Mouse (Mus musculus) c-Kit-positive CD71-positive TER-119-negative erythroid progenitor cells, embryonic 14.5 days (primary cell): Measurements from ENCODE around the gene Klf9.
A peak's percentile ranks its signal among the peaks of the same experiment; 100 is the strongest.

Source experiments
- DNase-seq: peaks from one replicate; pipeline ENCODE4 v3.0.0-alpha.2; 2013; ENCODE audit warnings: low read depth

Klf9 gene

DNA sequence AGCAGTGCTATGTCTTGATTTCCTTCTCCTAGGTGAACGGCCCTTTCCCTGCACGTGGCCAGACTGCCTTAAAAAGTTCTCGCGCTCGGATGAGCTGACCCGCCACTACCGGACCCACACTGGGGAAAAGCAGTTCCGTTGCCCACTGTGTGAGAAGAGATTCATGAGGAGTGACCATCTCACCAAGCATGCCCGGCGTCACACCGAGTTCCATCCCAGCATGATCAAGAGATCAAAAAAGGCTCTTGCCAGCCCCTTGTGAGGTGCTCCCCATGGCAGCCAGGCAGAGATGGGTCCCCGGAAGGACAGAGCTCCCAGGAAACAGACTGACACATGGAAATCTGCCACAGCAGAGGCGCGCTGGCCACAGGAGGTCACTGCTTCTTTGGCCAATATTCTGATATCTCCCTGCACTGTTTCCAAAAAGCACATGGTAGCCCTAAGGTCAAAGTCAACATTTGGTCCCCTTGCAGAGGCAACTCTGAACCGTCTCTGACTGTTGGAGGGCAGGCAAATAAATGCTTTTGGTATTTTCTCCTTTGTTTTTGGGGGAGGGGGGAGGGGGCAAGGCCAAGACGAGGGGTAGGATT lies 23.7 kb downstream of the Klf9 start:
- DNase-seq: no peak

DNA sequence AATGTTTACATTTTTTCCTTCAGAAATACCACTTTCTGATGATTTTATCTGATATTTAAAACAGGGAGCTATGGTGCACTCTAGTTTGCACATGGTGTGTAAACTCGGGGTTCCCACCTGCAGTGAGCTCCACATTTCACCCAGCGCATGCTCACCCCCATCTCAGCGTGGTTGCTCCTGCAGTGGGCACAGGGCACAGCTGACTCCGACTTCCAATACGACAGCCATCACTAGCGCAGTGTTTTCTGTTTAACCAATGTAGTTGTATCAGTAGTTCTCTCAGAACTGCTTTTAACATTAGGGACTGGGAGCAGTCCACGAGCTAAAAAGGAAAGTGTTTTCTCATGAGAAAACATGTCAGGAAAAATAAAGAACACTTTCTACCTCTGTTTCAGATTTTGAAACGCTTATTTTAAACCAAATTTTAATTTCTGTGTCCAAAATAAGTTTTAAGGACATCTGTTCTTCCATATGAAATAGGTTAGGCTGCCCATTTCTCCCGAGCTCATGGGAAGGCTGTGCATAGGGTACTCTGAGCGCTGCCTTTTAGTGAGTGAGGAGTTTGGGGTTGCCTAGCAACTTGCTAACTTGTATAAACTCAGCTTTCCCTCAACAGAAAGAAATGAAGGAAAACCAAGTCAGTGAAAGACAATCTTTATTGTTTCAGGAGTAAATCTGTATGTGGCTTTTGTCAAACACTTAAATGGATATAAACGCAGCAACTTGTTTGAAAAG lies 25.7 kb downstream of the Klf9 start:
- DNase-seq: no peak

DNA sequence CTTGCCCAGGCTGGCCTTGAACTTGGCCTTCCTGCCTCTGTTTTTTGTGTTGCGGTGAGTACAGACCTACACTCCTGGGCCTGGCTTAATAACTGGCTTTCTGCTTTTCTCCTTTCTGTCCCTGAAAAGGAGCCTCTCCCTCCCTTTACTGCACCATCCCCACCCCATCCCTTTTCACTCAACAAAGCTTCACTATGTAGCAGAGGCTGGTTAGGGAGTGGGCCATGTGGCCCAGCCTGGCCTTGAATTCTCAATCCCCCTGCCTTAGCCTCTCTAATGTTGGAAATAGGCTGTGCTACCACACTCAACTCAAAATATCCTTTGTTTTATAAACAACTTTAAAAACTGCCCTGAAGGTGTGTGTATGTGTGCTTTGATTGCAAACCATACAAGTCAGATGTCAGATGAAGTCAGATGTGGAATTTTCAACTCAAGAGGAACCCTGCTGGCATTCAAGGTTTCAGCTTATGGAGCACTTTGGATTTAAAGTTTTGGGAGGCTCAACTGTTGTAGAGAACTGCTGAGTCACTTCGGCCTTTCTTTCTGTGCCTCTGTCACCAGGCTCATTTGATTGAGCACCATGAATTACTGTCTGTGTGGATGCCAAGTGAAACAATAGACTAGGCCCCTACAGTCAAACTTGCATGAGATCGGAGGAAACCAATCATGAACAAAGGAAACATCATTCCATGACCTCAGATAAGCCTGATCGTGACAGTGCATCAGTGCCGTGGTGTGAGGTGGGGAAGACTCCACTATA lies 28.1 kb downstream of the Klf9 start:
- DNase-seq: no peak

DNA sequence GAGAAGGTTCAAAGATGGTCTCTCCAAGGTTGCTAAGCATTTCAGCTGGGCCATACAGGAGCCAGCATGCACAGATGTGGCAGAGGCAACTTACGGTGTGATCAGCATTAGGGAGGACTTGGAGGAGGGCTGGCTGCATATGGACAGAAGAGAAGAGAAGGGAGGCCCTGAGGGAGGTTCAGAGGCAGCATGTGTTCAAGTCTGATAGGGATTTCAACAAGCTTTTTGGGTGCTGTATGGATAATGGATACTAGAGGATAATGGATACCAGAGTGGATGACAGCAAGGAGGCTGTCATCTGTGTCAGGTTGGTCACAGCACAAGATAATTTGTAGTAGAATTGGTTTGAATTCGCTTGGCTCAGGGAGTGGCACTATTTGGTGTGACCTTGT lies 28.6 kb downstream of the Klf9 start:
- DNase-seq: no peak

DNA sequence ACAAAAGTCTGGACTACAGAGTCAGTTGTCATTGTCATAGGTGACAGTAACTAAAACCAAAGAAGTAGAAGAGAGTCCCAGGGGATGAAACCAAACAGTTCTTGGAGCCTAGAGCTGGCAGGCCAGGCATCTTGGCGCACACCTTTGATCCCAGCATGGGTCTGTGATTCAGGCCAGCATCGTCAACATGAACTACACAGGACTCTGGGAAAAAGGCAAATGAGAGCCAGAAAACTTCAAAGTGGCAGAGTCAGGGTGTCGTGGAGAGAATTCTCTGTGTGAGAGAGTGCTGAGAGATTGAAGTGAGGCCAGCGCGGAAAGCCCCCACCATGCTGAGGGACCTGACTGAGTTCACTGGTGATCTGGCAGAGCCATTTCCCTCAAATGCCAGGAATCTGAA lies 29.4 kb downstream of the Klf9 start:
- DNase-seq: no peak

DNA sequence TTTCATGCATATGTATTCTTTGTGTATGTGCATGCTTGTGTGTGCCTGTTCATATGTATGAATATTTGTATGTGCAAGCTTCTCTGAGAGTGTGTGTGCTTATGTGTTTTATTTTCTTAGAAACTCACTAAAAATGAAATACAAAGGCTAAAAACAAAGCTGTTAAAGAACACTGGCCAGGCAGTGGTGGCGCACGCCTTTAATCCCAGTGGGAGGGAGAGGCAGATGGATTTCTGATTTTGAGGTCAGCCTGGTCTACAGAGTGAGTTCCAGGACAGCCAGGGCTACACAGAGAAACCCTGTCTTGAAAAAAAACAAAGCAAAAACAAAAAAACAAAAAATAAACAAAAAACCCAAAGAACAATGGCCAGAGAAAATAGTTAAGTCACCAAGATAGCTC lies 30.1 kb downstream of the Klf9 start:
- no peak for DNase-seq

DNA sequence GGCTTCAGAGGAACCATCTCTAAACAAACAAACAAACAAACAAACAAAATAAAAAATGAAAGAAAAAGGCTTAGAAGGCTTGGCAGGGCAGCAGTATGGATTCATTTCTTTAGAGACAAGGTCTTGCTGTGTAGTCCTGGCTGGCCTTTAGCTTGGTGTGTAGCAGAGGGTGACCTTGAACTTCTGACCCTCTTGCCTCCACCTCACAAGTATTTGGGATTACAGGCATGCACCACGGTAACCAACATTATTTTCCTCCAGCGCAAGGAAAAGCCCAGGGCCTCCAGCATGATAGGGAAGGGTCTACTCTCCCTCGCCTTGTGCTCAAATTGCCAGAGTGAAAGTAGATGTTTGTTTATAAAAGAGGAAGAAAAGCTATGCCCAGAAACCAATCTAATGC lies 34.1 kb downstream of the Klf9 start:
- no peak for DNase-seq

DNA sequence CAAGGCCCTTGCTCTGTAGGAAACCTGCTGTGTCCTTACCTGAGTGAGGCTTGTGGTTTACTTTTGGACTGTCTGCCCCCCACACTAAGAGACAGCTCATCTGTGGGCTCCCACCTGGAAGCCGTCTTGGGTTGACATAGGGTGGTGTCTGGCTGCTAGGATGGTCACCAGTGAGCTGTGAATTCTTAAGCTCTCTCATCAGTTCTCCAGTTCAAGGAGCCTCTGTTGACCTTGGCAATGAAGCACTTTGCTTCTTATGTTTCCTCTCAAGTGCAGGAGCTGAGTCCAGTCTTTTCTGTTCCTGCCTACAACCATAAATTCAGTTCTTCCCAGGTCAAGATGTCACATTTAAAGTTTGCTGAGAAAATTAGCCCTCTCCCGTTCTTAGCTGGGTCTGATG lies 34.5 kb downstream of the Klf9 start:
- no peak for DNase-seq

DNA sequence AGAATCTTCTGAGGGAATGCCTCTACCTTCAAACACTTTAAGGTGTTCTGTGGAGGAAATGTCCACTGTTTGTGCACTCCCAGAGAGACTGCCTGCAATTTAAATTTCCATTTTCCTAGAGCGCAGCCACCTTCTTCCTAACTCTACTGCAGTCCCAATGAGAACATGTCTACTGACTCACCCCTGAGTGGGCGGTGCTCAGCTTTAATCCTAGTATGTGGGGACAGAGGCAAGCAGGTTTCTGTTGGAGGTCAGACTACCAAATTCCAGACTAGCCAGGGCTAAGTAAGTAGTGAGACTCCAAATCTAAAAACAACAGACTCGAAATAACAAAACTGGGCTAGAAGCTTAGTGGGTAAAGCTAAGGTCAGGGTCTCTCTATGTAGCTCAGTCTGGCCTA lies 37.5 kb downstream of the Klf9 start:
- no peak for DNase-seq

DNA sequence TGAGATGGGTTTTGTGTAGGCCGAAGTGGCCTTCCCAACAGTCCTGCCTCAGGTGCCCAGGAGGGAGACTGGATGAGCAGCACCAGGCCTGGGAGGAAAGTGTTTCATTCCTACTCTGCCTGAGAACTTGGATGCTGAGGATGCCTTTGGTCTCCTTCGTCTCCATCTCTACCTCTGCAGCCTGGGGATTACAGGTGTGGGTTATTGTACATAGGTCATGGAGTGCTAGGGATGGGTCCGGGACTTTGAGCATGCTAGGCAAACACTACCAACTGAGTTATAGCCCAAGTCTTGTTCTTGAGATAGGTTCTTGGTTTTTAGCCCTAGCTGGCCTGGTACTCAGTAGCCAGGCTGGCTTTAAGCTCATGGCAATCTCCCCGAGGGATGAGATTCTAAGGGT lies 42.5 kb downstream of the Klf9 start:
- DNase-seq: no peak

DNA sequence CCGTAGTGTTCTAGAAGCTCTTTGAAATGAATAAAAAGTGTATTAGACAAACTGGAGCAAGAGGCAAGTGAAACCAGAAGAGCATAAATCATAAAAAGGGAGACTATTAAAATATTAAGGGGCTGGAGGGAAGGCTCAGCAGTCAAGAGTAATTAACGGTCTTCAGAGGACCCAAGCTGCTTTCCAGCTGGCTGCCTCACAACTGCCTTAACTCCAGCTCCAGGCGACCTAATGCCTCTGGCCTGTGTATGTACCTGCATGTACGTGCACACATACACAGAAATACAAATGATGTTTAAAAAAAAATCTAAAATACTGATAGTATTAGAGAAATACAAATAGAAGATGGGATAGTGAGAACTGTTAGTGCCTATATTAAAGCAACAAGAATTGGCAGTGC lies 43.0 kb downstream of the Klf9 start:
- DNase-seq: no peak

DNA sequence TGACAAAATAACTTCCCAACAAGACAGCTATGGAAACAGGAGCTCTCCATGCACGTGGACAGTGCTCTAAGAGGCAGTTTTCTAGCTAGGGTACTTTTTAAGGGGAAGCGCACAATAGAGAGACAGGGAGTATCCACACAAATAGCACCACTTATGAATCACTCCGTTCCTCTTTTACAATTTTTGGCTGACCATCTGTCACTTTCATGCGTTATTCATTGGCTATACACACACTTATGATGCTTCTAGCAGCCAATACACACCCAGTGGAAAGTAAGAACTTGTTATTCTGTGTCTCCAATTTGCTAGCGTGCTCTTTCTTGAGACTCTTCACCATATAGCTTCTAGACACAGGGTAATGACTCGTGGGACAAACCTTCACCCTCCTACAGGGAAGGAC lies 46.7 kb downstream of the Klf9 start:
- DNase-seq: no peak

DNA sequence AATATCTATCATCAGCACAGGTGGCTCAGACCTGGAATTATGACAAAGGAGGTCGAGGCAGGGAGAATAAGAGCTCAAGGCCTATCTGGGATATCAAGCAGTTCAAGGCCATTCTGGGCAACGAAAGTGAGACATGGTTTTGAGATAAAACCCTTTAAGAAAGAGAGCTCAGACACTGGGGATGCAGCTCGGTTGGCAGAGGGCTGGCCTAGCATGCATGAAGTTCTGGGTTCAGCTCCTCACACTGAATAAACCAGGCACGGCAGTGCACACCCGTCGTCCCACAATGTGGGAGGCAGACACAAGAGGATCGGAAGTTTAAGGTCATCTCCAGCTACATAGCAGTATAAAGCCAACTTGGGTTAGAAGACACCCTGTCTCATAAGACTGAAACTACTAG lies 48.0 kb downstream of the Klf9 start:
- DNase-seq: no peak

DNA sequence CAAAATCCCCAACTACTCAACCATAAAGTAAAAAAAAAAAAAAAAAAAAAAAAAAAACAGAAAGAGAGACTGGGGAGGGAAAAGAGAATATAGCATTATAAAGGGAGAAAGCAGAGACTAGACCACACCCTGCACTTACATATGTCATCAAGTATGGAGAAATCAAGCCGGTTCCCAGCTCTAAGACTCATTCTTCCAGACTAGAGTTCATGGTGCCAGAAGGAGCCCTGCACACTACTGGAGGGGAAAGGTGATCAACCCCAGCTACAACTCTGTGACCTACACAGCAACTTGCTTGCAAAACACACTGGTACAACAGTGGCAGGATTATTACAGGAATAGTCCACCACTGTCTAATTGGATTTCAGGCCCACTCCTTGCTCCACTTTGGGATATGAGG lies 48.7 kb downstream of the Klf9 start:
- DNase-seq: no peak

DNA sequence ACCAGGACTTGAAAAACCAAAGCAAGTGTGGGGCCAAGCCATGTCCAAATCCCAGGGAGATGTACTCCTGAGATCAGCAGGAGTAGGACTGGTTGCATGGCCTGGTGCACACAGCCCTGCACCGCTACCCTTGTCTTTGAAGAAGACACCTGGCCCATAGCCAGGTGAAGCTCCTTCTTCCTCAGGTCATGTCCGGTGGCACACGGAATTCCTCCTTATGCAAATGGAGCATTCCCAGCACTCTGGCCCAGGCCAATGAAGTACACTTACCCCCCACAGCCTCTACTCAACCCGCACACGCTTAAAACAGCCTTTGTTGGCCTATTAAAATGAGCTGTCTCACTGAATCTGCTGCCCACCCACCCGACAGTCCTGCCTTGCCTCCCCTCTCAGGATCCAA lies 50.5 kb downstream of the Klf9 start:
- no peak for DNase-seq

DNA sequence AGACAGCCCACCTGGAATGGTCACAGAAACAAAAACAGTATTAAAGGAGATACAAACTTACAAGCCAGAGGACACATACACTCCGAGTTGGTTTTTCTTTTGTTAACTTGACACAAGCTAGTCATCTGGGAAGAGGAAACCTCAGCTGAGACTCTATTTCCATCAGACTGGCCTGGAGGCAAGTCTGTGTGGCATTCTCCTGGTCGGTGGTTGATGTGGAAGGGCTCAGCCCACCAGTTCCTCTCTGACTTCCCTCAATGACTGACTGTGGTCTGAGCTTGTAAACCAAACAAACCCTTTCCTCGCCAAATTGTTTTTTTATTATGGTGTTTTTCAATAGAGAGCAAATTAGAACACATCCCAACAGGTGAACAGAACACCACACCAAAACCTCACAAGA lies 52.0 kb downstream of the Klf9 start:
- DNase-seq: no peak

DNA sequence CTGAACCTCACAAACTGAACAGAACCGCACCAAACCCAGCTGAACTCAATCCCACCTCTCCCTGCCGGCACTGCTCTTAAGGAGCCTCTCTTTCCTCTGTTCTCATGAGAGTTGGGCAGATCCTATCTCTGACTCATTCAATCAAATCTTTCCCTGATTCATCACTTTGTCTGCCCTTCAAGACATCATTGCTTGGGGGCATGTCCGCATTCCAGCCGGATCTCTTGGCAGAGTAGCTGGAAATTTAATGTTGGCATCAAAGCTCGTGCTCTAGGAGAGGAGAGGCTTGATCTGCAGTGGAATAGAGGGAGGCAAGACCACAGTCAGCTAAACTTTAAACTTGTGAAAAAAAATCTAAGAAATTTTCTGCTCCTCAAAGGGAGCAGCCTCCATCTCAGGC lies 61.1 kb downstream of the Klf9 start:
- no peak for DNase-seq

DNA sequence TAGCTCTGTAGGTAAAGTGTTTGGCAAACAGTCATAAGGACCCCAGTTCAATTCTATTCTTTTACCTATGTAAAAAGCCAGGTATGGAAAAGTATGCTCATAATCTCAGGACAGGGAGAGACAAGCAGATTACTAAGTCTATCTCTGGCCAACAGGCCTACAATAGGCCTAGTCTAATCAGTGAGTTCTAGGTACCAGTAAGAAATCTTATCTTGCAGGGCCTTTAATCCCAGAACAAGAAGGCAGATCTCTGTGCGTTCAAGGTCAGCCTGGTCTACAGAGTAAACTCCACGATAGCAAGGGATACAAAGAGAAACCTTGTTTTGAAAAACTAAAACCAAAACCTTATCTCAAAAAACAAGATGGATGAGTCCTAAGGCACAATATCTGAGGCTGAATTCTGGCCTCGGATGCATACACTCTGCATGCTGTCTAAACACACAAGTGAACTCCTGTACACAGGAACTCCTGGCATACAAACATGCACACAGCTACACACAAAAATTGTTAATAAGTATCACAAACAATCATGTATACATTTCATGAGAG lies 62.6 kb downstream of the Klf9 start:
- DNase-seq: peak; percentile 46

DNA sequence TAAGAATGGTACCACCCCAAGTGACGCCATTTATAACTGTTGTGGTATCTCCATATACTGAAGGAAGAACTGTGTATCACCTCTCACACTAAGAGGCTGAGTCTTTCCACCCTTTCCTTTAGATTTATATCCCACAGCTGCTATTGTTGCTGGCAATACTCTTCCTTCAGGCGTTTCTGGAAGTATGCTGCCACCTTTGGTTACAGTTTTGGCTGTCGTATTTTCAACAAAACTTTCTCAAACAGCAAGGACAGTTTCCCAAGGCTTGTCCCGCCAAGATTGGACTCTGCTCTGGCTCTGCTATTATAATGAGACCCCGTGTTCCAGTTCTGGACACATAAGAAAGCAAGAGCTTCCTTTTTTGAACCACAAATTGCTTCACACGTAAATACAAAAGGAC lies 70.3 kb downstream of the Klf9 start:
- no peak for DNase-seq

DNA sequence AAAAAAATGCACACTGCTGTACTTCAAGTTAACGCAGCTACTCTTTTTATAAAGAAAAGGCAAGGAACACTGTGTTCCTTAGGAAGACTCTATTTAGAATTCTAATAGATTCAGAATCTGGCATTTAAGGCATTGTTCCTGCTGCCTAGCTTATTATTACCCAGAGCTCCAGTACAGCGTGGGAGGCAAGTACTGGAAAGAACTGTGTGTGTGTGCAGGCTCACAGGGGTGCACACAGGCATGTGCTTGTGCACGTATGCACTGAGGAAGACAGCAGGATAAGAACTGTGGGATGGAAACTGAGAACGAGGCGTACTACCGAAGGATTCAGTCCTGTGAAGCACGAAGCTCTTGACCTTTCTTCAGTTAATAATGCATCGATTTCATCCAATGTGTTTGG lies 73.3 kb downstream of the Klf9 start:
- no peak for DNase-seq
